Mouse (Mus musculus) B cell, adult 2 months (primary cell): ENCODE measurements around the gene Arrdc4.
A peak's percentile ranks its signal among the peaks of the same experiment; 100 is the strongest.

Experiments used
- DNase-seq, 2 experiments: peaks; one replicate each; pipeline ENCODE4 v3.0.0; 2022

The Arrdc4 gene

GRCm38 (mm10) chr7:68748761-68749635 lies at the start of gene Arrdc4:
TSS of gene Arrdc4 (minus strand) at chr7:68749241.
- DNase-seq: peak; percentile 5 to 23

GRCm38 (mm10) chr7:68795578-68795977 lies 46.5 kb upstream of the Arrdc4 start:
- no peak for DNase-seq

- DNase-seq: no peak
Observed at GRCm38 (mm10) chr7:68788711-68789110, 39.7 kb upstream of the Arrdc4 start.

- no peak for DNase-seq
Observed at GRCm38 (mm10) chr7:68771757-68772094, 22.7 kb upstream of the Arrdc4 start.

- DNase-seq: no peak
Observed at GRCm38 (mm10) chr7:68770894-68771756, 22.1 kb upstream of the Arrdc4 start.

- no peak for DNase-seq
Observed at GRCm38 (mm10) chr7:68765926-68766325, 16.9 kb upstream of the Arrdc4 start.

GRCm38 (mm10) chr7:68759148-68759724 lies 10.2 kb upstream of the Arrdc4 start:
- DNase-seq: no peak

GRCm38 (mm10) chr7:68756656-68757204 lies 7.7 kb upstream of the Arrdc4 start:
- DNase-seq: no peak

GRCm38 (mm10) chr7:68749919-68750318 lies 878 bp upstream of the Arrdc4 start:
- DNase-seq: no peak

GRCm38 (mm10) chr7:68748361-68748760 lies 680 bp downstream of the Arrdc4 start:
- DNase-seq: no peak

GRCm38 (mm10) chr7:68744616-68745015 lies 4.4 kb downstream of the Arrdc4 start:
- DNase-seq: no peak

- DNase-seq: no peak
Observed at GRCm38 (mm10) chr7:68744206-68744605, 4.8 kb downstream of the Arrdc4 start.

GRCm38 (mm10) chr7:68740763-68741162 lies 8.3 kb downstream of the Arrdc4 start:
- DNase-seq: no peak

- DNase-seq: no peak
Observed at GRCm38 (mm10) chr7:68738676-68739399, 10.2 kb downstream of the Arrdc4 start.

- no peak for DNase-seq
Observed at GRCm38 (mm10) chr7:68726380-68726779, 22.7 kb downstream of the Arrdc4 start.

GRCm38 (mm10) chr7:68724711-68725110 lies 24.3 kb downstream of the Arrdc4 start:
- no peak for DNase-seq

GRCm38 (mm10) chr7:68721520-68721919 lies 27.5 kb downstream of the Arrdc4 start:
- DNase-seq: no peak

- DNase-seq: no peak
Observed at GRCm38 (mm10) chr7:68717988-68718387, 31.1 kb downstream of the Arrdc4 start.

- no peak for DNase-seq
Observed at GRCm38 (mm10) chr7:68717498-68717897, 31.5 kb downstream of the Arrdc4 start.

- DNase-seq: no peak
Observed at GRCm38 (mm10) chr7:68716926-68717325, 32.1 kb downstream of the Arrdc4 start.

- no peak for DNase-seq
Observed at GRCm38 (mm10) chr7:68712928-68713327, 36.1 kb downstream of the Arrdc4 start.

GRCm38 (mm10) chr7:68712425-68712824 lies 36.6 kb downstream of the Arrdc4 start:
- no peak for DNase-seq

GRCm38 (mm10) chr7:68709319-68709573 lies 39.8 kb downstream of the Arrdc4 start:
- no peak for DNase-seq
